Mouse (Mus musculus): ENCODE data around the gene Cpe. TPM values are rescaled to one million over a fixed set of nuclear protein-coding genes. Genes with fewer than 3 reads are reported as not detected.

Gene Cpe
- polyA plus RNA-seq, 1 experiment from 2014 or later: 165 TPM

- Histone ChIP-seq H3K4me1 (no peaks in the 10 kb centered on the region), H3K27ac (no peak overlapping the region), H3K36me3 (no peaks in the 10 kb centered on the region), H3K4me3 (replicated peaks) (no peak overlapping the region), H3K27me3 (replicated peaks) (no peaks in the 10 kb centered on the region), H3K9ac (no peak overlapping the region), H3K4me2 (no peak overlapping the region), H3K9me3 (no peaks in the 10 kb centered on the region)
- 37% methylated on average over 21 of the region's 21 CpGs for WGBS
- no peak for ATAC-seq (ENCODE audit: insufficient read depth, low FRiP score, low read depth)
Observed at GRCm38 (mm10) chr8:64597042-64597970, 95.5 kb downstream of the Cpe start.

GRCm38 (mm10) chr8:64596396-64596795 is 96.5 kb downstream of the Cpe start:
- Histone ChIP-seq H3K36me3 (no peaks in the 10 kb centered on the region), H3K9me3 (no peaks in the 10 kb centered on the region)
- 73% methylated on average over 4 of the region's 4 CpGs for WGBS

GRCm38 (mm10) chr8:64590456-64590855 is 102.4 kb downstream of the Cpe start:
- no peak overlapping the region for H3K4me3 ChIP-seq (replicated peaks)
- no peak overlapping the region for H3K27ac ChIP-seq
- 86% methylated on average over 1 of the region's 1 CpGs for whole genome bisulfite sequencing
- H3K4me1 ChIP-seq: no peaks in the 10 kb centered on the region
- no peaks in the 10 kb centered on the region for H3K9me3 ChIP-seq
- H3K9ac ChIP-seq: no peak overlapping the region
- H3K27me3 ChIP-seq (replicated peaks): no peaks in the 10 kb centered on the region
- no peaks in the 10 kb centered on the region for H3K36me3 ChIP-seq
- ATAC-seq (ENCODE audit: insufficient read depth, low FRiP score, low read depth): no peak
- no peak overlapping the region for H3K4me2 ChIP-seq

More at GRCm38 (mm10) chr8:64596396-64596795, 96.5 kb downstream of the Cpe start:
- Histone ChIP-seq H3K27me3 (replicated peaks) (no peaks in the 10 kb centered on the region), H3K4me2 (no peak overlapping the region), H3K4me3 (replicated peaks) (no peak overlapping the region), H3K27ac (no peak overlapping the region), H3K9ac (no peak overlapping the region), H3K4me1 (no peaks in the 10 kb centered on the region)
- no peak for ATAC-seq (ENCODE audit: insufficient read depth, low FRiP score, low read depth)

- Histone ChIP-seq H3K9me3 (no peaks in the 10 kb centered on the region), H3K4me2 (no peak overlapping the region), H3K36me3 (no peaks in the 10 kb centered on the region), H3K27me3 (replicated peaks) (no peaks in the 10 kb centered on the region), H3K9ac (no peak overlapping the region), H3K27ac (no peak overlapping the region), H3K4me3 (replicated peaks) (no peak overlapping the region), H3K4me1 (no peaks in the 10 kb centered on the region)
- WGBS: 50% methylated on average over 3 of the region's 3 CpGs
- no peak for ATAC-seq (ENCODE audit: insufficient read depth, low FRiP score, low read depth)
Observed at GRCm38 (mm10) chr8:64582887-64583286, 110.0 kb downstream of the Cpe start.

GRCm38 (mm10) chr8:64578221-64578620 is 114.6 kb downstream of the Cpe start:
- Histone ChIP-seq H3K4me3 (replicated peaks) (no peak overlapping the region), H3K4me2 (no peak overlapping the region), H3K36me3 (no peaks in the 10 kb centered on the region), H3K4me1 (no peaks in the 10 kb centered on the region), H3K27me3 (replicated peaks) (no peaks in the 10 kb centered on the region), H3K27ac (no peak overlapping the region), H3K9ac (no peak overlapping the region), H3K9me3 (no peaks in the 10 kb centered on the region)
- WGBS: 65% methylated on average over 8 of the region's 8 CpGs
- no peak for ATAC-seq (ENCODE audit: insufficient read depth, low FRiP score, low read depth)

- no peaks in the 10 kb centered on the region for H3K4me1 ChIP-seq
- H3K27ac ChIP-seq: no peak overlapping the region
- no peak overlapping the region for H3K4me3 ChIP-seq (replicated peaks)
- no peak overlapping the region for H3K9ac ChIP-seq
- no peak for ATAC-seq (ENCODE audit: insufficient read depth, low FRiP score, low read depth)
- no peaks in the 10 kb centered on the region for H3K36me3 ChIP-seq
- H3K27me3 ChIP-seq (replicated peaks): no peaks in the 10 kb centered on the region
- H3K9me3 ChIP-seq: no peaks in the 10 kb centered on the region
- no peak overlapping the region for H3K4me2 ChIP-seq
- 51% methylated on average over 9 of the region's 9 CpGs for WGBS
Observed at GRCm38 (mm10) chr8:64575001-64575400, 117.9 kb downstream of the Cpe start.

- no peaks in the 10 kb centered on the region for H3K4me1 ChIP-seq
- no peak overlapping the region for H3K4me3 ChIP-seq (replicated peaks)
- 29% methylated on average over 5 of the region's 5 CpGs for WGBS
- no peaks in the 10 kb centered on the region for H3K9me3 ChIP-seq
- no peak overlapping the region for H3K9ac ChIP-seq
- H3K27ac ChIP-seq: no peak overlapping the region
- ATAC-seq (ENCODE audit: insufficient read depth, low FRiP score, low read depth): no peak
- no peaks in the 10 kb centered on the region for H3K36me3 ChIP-seq
- H3K4me2 ChIP-seq: no peak overlapping the region
- no peaks in the 10 kb centered on the region for H3K27me3 ChIP-seq (replicated peaks)
Observed at GRCm38 (mm10) chr8:64548054-64548850, 144.6 kb downstream of the Cpe start.

GRCm38 (mm10) chr8:64543441-64543840 is 149.4 kb downstream of the Cpe start:
- Histone ChIP-seq H3K9ac (no peak overlapping the region), H3K4me3 (replicated peaks) (no peak overlapping the region), H3K36me3 (no peaks in the 10 kb centered on the region), H3K4me1 (no peaks in the 10 kb centered on the region), H3K9me3 (no peaks in the 10 kb centered on the region), H3K27me3 (replicated peaks) (no peaks in the 10 kb centered on the region), H3K27ac (no peak overlapping the region), H3K4me2 (no peak overlapping the region)
- 96% methylated on average over 7 of the region's 7 CpGs for WGBS
- ATAC-seq (ENCODE audit: insufficient read depth, low FRiP score, low read depth): no peak

Other genes with a start within 250 kb of the Cpe start
- 131 and 143 TPM in 2 replicates for gene Msmo1, start 40.7 kb upstream of the Cpe start, polyA plus RNA-seq (2015; fragmentation: Nextera tagmentation; extraction: Ambion mirVana)
- 18.4 and 19.5 TPM in 2 replicates for gene Klhl2, start 157.0 kb upstream of the Cpe start, polyA plus RNA-seq (2015; fragmentation: Nextera tagmentation; extraction: Ambion mirVana)

Data from stomach, embryonic 15.5 days (tissue).